Mouse (Mus musculus): ENCODE results near the gene Mast4. TPM values are rescaled to one million over a fixed set of nuclear protein-coding genes. Genes with fewer than 3 reads are reported as not detected.
A peak's percentile ranks its signal among the peaks of the same experiment; 100 is the strongest.

The Mast4 gene
- total and polyA plus RNA-seq, 3 experiments = 2.7 to 7.0 TPM; not detected in 1

- no peak overlapping the region; the same call in 1 of the 2 replicates for H3K27ac ChIP-seq (ENCODE audit: control insufficient read depth, low read depth, low read length)
- H3K4me1 ChIP-seq (ENCODE audit: control insufficient read depth in 1 of 2, insufficient read depth in 2 of 2, low read length in 2 of 2) = peaks cover 21 to 24% of the 10 kb centered on the region in 2 experiments
- H3K79me2 ChIP-seq (ENCODE audit: control insufficient read depth, insufficient read depth, low read length, poor library complexity) = no peaks in the 10 kb centered on the region
- no peaks in the 10 kb centered on the region for H3K9me3 ChIP-seq (replicated peaks; ENCODE audit: insufficient read depth, low read length)
- TF ChIP-seq MAFK (IDR thresholded peaks at IDR 0.05; ENCODE audit: borderline replicate concordance, low read depth, low read length) (no peak), EP300 (IDR thresholded peaks at IDR 0.05; ENCODE audit: low read depth in 1 of 2, low read length in 2 of 2) (peak; percentile 47 to 58; a peak in 2 of 4 replicates), KAT2A (conservative IDR thresholded peaks at IDR 0.05; ENCODE audit: low read depth, low read length) (no peak), MAX (IDR thresholded peaks at IDR 0.05; ENCODE audit: low read length) (no peak), E2F4 (IDR thresholded peaks at IDR 0.05; ENCODE audit: borderline replicate concordance, low read depth, low read length) (no peak), GATA1 (IDR thresholded peaks at IDR 0.05; ENCODE audit: low read depth, low read length) (no peak), TCF12 (IDR thresholded peaks at IDR 0.05; ENCODE audit: low read depth, low read length) (no peak), MYC (IDR thresholded peaks at IDR 0.05; ENCODE audit: low read depth, low read length) (no peak), BHLHE40 (IDR thresholded peaks at IDR 0.05; ENCODE audit: borderline replicate concordance, low read depth, low read length) (no peak), MYB (IDR thresholded peaks at IDR 0.05; ENCODE audit: low read depth, low read length) (peak; percentile 67)
- no peak overlapping the region for H3K4me3 ChIP-seq (ENCODE audit: control insufficient read depth in 1 of 2, insufficient read depth in 1 of 2, low read depth in 2 of 2, low read length in 2 of 2)
- H3K36me3 ChIP-seq (ENCODE audit: control insufficient read depth in 1 of 2, insufficient read depth in 2 of 2, low read length in 2 of 2) = peaks cover 0 to 33% of the 10 kb centered on the region in 2 experiments; a peak in 2 of 4 replicates
- H3K9ac ChIP-seq (ENCODE audit: control insufficient read depth, low read depth, low read length, poor library complexity, severe bottlenecking) = no peak overlapping the region
- DNase-seq (ENCODE audit: low read depth, low spot score) = peak; percentile 31
- no peaks in the 10 kb centered on the region for H3K27me3 ChIP-seq (ENCODE audit: control insufficient read depth in 1 of 2, insufficient read depth in 2 of 2, low read length in 2 of 2)
Observed at GRCm38 (mm10) chr13:102818287-102818686, 516.0 kb downstream of the Mast4 start.

- peak; percentile 71 for DNase-seq (ENCODE audit: low read depth, low spot score)
- H3K36me3 ChIP-seq (ENCODE audit: control insufficient read depth in 1 of 2, insufficient read depth in 2 of 2, low read length in 2 of 2) = peaks cover 0 to 33% of the 10 kb centered on the region in 2 experiments; a peak in 2 of 4 replicates
- peaks cover 21 to 24% of the 10 kb centered on the region in 2 experiments for H3K4me1 ChIP-seq (ENCODE audit: control insufficient read depth in 1 of 2, insufficient read depth in 2 of 2, low read length in 2 of 2)
- H3K79me2 ChIP-seq (ENCODE audit: control insufficient read depth, insufficient read depth, low read length, poor library complexity) = no peaks in the 10 kb centered on the region
- H3K9me3 ChIP-seq (replicated peaks; ENCODE audit: insufficient read depth, low read length) = no peaks in the 10 kb centered on the region
- no peak overlapping the region for H3K9ac ChIP-seq (ENCODE audit: control insufficient read depth, low read depth, low read length, poor library complexity, severe bottlenecking)
- no peak overlapping the region; the same call in 1 of the 2 replicates for H3K27ac ChIP-seq (ENCODE audit: control insufficient read depth, low read depth, low read length)
- peak overlapping the region in 1 of 2 experiments; percentile 6; a peak in 1 of 4 replicates for H3K4me3 ChIP-seq (ENCODE audit: control insufficient read depth in 1 of 2, insufficient read depth in 1 of 2, low read depth in 2 of 2, low read length in 2 of 2)
- TF ChIP-seq CTCF (IDR thresholded peaks at IDR 0.05 in 2 of 3, conservative IDR thresholded peaks at IDR 0.05 in 1 of 3; ENCODE audit: control insufficient read depth in 1 of 3, insufficient read depth in 1 of 3, low read depth in 2 of 3, low read length in 3 of 3, poor library complexity in 1 of 3, severe bottlenecking in 1 of 3) (peak in 2 of 3 experiments; percentile 15 to 59; a peak in 3 of 6 replicates), ZC3H11A (IDR thresholded peaks at IDR 0.05; ENCODE audit: low read depth, low read length) (no peak; the same call in 1 of the 2 replicates), UBTF (IDR thresholded peaks at IDR 0.05; ENCODE audit: borderline replicate concordance, insufficient read depth, low read depth, low read length) (no peak), MYB (IDR thresholded peaks at IDR 0.05; ENCODE audit: low read depth, low read length) (peak; percentile 26; the same call in 1 of the 2 replicates), GATA1 (IDR thresholded peaks at IDR 0.05; ENCODE audit: low read depth, low read length) (peak; percentile 75), RCOR1 (IDR thresholded peaks at IDR 0.05; ENCODE audit: low read depth, low read length) (peak; percentile 35; the same call in 1 of the 2 replicates), ZKSCAN1 (IDR thresholded peaks at IDR 0.05; ENCODE audit: low read depth, low read length) (no peak), MAZ (IDR thresholded peaks at IDR 0.05; ENCODE audit: low read depth, low read length) (no peak), TCF12 (IDR thresholded peaks at IDR 0.05; ENCODE audit: low read depth, low read length) (peak; percentile 81), RAD21 (IDR thresholded peaks at IDR 0.05; ENCODE audit: low read depth, low read length) (peak; percentile 56), MEF2A (IDR thresholded peaks at IDR 0.05; ENCODE audit: extremely low read depth, insufficient replicate concordance, low read depth, low read length, poor library complexity, severe bottlenecking) (no peak), MAX (IDR thresholded peaks at IDR 0.05; ENCODE audit: low read length) (no peak), TAL1 (IDR thresholded peaks at IDR 0.05; ENCODE audit: low read length) (peak; percentile 32; the same call in 1 of the 2 replicates), EP300 (IDR thresholded peaks at IDR 0.05; ENCODE audit: low read depth in 1 of 2, low read length in 2 of 2) (peak; percentile 66 to 80; a peak in 3 of 4 replicates), CHD1 (IDR thresholded peaks at IDR 0.05; ENCODE audit: low read depth, low read length) (no peak), ETS1 (IDR thresholded peaks at IDR 0.05; ENCODE audit: low read depth, low read length) (peak; percentile 63; the same call in 1 of the 2 replicates), SIN3A (IDR thresholded peaks at IDR 0.05; ENCODE audit: low read length) (peak; percentile 61), TBP (IDR thresholded peaks at IDR 0.05; ENCODE audit: low read depth, low read length) (no peak), ZNF384 (IDR thresholded peaks at IDR 0.05; ENCODE audit: low read depth, low read length) (no peak), POLR2A (IDR thresholded peaks at IDR 0.05; ENCODE audit: control insufficient read depth in 1 of 2, insufficient read depth in 1 of 2, low read depth in 1 of 2, low read length in 2 of 2, poor library complexity in 1 of 2) (no peak), USF1 (IDR thresholded peaks at IDR 0.05; ENCODE audit: low read depth, low read length) (no peak), SMC3 (IDR thresholded peaks at IDR 0.05; ENCODE audit: low read depth, low read length) (peak; percentile 61), MXI1 (IDR thresholded peaks at IDR 0.05; ENCODE audit: low read depth, low read length) (no peak), JUND (IDR thresholded peaks at IDR 0.05; ENCODE audit: low read depth, low read length) (no peak), BHLHE40 (IDR thresholded peaks at IDR 0.05; ENCODE audit: borderline replicate concordance, low read depth, low read length) (no peak)
- no peaks in the 10 kb centered on the region for H3K27me3 ChIP-seq (ENCODE audit: control insufficient read depth in 1 of 2, insufficient read depth in 2 of 2, low read length in 2 of 2)
Observed at GRCm38 (mm10) chr13:102816689-102817088, 517.6 kb downstream of the Mast4 start.

Data from MEL (cell line).